Mouse (Mus musculus): ENCODE measurements around the gene Creg1. TPM values are rescaled to one million over a fixed set of nuclear protein-coding genes. Genes with fewer than 3 reads are reported as not detected.

The Creg1 gene
- total and polyA plus RNA-seq, 3 experiments = 66.0 to 104 (median 76.1) TPM

DNA sequence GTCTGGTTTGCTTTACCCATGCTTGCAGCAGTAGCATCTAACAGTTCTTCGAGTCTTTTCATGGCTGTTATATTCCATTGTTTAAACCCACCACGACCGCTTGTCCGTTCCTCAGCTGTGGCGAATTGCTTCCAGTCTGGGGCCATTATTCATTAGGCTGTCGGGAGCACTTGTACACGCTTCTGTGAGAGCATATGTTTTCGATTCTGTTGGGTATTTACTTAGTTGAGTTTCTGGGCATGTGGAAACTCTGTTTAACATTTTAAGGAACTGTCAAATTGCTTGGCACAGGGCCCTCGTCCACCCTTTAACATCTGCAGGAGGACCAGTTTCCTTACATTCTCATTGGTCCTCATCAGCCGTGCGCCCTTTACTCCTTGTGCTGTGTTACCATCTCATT is 22.8 kb downstream of the Creg1 start:
- no peak for DNase-seq

DNA sequence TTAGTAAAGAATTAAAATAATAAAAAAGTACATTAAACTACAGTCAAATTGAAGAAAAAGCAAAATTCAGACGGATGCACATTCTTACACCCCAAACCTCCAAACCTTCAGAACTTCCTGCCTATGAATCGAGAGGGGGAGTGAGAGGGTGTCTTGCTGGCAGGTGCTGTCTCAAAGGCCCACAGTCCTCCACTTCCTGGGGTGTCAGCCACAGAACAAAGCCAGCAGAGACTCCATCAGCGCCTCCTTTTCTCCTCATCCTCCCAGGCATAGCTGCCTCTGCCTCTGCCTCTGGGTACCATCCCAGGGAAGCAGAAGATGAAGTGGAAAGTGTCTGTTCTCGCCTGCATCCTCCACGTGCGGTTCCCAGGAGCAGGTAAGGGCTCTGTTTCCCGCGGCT is 25.0 kb downstream of the Creg1 start, which contains the start of gene Cd247:
Cd247 (plus strand) TSS at position 171 of the 400 bp plus-strand sequence.
- no peak for DNase-seq

DNA sequence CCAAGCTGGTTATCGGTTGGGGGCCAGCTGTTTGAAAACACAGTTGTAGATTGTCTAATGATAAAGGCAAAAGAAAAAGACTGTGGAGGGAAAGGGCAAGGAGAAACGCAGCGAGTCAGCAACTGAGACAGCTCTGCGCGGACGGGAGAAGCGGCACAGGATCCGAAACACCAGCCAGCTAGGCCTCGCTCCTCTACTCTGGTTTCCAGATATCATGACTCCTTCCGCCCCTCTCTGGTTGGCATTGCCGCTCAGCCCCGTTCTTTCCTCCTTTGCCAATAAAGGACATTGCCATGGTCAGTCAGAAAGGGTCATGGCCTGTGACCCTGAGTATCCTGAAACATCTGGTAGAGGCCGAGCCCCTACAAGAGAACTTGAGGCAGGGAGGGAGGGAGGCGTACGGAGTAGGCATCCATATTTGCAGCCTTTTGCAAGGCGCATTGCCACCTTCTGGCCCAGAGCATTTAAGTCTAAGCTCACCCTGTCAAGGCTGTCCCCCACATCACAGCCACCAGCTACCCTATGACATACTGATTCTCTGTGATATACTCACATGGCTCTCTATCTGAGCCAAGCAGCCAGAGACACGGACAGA is 25.6 kb downstream of the Creg1 start:
- DNase-seq = no peak

GRCm38 (mm10) chr1:165789963-165790362 is 26.4 kb downstream of the Creg1 start:
- no peak for DNase-seq

DNA sequence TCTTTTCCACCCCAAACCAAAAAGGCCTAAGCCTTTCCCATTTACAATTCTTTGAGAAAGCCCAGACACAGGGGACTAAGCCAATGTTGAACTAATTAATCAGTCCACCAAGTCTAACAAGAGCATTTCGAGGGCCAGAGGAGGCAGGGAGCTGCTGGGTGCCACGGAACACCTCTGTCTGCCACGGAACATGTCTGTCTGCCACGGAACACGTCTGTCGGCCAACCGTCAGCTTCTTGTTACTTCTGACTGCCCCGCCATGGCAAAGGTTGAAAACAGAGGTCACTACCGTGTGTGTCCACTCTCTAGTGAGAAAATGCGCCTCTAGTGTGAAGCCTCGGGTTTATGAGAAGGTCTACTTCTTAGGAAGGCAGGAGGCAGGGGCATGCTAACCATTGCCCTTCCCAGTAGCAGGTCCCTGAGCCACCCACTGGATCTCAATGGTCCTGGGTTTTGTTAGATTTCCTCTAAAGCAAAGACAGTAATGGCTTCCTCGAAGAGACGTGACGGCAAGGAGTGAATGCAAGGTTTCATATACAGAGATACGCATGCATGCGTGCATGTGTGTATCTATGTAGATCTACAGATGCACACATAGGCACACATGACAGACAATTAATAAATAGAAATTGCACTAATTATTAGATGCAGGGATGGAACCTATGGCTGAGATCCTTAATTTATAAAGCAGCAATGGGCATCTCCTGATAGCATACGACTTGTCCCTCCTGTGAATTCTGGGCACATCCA is 27.1 kb downstream of the Creg1 start:
- DNase-seq = no peak

DNA sequence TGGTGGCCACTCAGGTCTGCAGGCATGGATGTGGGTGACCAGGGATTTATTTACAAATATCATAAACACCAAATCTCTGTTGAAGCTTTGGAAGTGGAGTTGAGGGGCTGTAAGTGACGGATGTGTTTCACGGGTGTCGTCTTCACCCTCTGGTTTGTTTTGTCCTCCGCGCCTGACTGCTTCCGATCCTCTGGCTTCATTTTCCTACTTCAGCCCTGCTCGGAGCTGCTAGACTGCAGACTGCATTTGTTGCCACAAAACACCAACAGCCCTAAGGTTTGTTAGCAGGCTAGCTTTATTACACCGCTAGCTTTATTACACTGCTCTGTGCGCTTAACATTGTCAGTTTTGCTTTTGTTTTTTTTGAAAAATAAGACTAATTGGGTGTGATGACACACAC is 27.9 kb downstream of the Creg1 start:
- DNase-seq = no peak

DNA sequence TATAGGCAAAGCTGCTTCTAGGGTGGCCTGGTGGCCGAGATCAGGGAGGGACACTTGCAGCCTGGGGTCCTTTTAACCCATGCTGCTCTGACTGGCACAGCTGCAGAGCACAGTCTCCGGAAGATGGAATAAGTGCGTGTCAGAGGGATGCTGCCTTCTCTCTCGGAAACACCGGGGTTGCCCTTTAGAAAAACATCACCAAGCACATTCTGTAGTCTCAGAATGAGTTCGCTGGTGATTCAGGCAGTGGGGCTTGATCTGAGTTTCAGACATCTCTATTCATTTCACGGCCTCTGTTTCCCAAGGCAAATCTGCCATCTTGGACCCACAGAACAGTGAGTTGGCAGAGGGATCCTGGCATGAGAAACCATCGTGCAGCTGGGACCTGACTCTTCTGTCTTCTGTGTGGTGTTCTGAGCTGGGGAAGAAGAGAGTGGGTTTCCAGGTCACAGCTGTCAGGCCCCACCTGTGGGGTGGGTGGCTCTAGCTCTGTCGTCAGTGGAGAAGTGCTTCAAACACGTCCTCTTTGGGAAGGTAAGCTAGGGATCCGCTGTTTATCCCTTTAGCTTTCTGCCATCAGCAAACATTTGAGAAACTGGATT is 38.3 kb downstream of the Creg1 start:
- no peak for DNase-seq

- no peak for DNase-seq
These were observed 39.6 kb downstream of the Creg1 start for GRCm38 (mm10) chr1:165803107-165803506.

DNA sequence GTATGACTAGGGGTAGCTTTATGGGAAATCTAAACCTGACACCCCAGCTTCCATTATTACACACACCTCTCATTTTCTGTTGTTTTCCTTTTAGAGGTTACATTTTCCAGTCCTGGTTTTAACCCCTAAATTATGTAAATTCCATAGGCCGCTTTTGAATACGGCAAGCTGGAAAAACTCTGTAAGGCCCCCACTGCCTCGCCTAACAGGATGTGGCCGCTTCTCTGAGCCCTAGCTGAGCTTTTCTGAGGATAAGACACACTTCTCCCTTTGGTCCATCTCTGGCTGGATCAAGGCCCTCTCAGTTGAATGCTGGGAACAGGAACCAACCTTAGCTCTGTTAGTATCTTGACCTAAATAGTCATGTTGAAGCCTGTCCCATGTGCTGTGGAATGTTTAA is 40.6 kb downstream of the Creg1 start:
- DNase-seq = no peak

DNA sequence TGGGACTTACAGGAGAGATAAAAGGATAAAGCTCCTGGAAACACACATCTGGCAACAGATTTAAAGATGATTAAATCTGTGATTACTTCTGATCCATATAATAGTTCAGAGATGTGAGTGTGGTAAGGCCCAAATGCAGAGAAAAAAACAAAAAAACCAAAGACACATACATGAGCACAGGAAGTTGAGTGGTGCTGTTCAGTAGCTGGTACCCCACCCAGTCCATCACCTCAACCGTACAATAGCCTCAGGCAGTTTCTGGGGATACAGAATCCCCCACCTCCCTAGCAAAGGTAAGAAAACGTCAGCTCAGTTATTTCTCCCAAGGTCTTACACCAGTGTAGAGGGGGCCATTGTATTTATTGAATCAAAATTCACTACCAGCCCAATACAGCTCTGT is 47.1 kb downstream of the Creg1 start:
- no peak for DNase-seq

GRCm38 (mm10) chr1:165811170-165811569 is 47.6 kb downstream of the Creg1 start:
- DNase-seq = no peak

DNA sequence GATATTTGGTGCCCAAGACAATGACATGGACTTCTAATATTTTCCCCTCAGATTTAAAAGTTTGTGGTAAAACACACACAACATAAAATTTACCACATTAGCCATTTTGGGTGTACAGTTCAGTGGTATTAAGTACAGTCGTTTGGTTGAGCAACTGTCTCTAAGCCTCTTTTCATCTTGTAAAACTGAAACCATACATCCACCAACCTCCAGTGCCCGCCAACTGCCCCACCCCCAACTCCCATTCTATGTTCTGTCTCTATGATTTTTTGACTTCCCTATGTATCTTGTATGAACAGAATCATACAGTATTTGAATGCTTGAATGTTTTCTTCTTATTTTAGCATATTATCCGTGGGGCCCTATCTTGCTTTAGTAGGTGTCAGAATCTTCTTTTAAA is 49.2 kb downstream of the Creg1 start:
- no peak for DNase-seq

DNA sequence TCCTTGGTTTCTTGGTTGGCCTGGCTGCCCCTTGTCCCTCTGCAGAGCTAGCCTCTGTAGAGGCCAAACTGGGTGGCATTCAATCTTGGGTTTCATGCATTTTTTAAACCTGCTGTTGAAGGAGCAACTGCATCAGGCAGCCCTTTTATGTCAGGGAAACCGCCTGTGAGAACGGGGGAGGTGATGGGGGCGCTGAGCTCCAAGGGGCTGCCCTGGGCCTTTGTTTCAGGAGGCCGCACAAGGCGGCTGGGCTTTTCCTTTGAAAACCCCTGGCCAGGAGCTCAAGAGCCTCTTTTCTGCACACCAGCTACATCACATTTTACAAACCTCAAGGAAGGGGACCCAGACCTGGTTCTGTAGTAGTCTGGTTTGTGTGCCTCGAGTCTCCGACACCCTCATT is 50.6 kb downstream of the Creg1 start:
- DNase-seq = no peak

DNA sequence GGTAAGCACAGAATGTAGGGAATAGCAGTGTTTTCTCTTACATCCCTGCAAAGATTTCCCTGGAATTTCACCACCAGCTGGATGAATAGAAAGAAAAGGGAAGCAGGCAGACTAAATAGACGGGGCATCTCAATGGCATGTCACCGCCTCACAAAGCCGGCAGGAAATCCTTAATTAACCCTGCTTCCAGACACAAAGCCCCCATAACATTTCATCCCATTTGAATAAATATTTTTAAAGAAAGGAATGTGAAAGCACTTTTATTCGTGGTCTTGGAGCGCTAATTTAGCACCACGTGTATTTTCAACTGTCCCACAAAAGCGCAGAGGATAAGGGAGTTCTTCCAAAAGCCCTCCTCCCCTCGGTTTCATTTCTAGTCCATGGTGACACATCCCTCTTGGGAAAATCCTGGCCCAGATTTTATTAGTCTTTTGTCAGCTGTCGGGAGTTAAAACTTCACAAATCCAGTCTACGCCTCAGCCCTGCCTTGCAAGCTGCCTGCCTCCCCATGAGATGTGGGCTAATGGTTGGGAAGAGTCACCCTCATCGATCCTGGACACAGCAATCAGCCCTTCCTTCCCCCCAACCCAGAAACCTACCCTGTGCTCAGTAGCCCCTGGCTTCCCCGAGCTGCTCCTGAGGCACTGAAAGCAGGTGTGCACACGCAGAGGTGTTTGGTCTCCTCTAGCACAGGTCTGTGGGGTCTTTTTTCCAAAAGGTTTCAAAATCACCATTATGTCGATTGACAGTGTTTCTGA is 51.2 kb downstream of the Creg1 start:
- DNase-seq = no peak

DNA sequence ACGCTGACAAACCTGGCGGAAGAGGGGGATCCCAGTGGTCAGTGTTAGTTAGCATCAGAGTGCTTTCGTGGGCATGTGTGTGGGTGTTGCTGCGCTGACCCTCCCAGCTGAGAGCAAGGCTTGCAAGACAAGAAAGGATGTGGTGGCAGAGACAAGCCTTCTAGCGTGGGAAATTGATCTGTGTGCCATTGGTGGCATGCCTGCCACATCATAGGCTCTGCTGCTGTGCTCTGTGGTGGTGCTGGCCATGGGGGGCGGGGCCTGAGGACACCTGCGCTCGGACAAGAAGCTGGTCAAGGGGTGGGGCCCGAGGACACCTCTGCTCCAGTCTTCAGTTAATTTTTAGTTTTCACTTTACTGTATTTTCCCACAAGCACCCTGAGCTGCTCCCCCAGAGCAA is 52.8 kb downstream of the Creg1 start:
- no peak for DNase-seq

GRCm38 (mm10) chr1:165817264-165817663 is 53.7 kb downstream of the Creg1 start:
- DNase-seq = no peak

GRCm38 (mm10) chr1:165818145-165818860 is 54.8 kb downstream of the Creg1 start:
- DNase-seq = no peak

GRCm38 (mm10) chr1:165819147-165819546 is 55.6 kb downstream of the Creg1 start:
- DNase-seq = no peak

GRCm38 (mm10) chr1:165822031-165822430 is 58.5 kb downstream of the Creg1 start:
- DNase-seq = no peak
